Mouse (Mus musculus) stomach, adult 2 months (tissue): Measurements from ENCODE around the gene Obox3. TPM values are rescaled to one million over a fixed set of nuclear protein-coding genes. Genes with fewer than 3 reads are reported as not detected.

Experiments used
- polyA plus RNA-seq: library from polyadenylated mRNA; depleted of rRNA; stranded (reverse); fragments of >200 nt; gene quantifications from 2 replicates; pipeline ENCODE4 v1.2.3, GENCODE M21; 2012; rRNA removed

Obox3 gene
- polyA plus RNA-seq = not detected in 2 replicates

GRCm38 (mm10) chr7:15639802-15640201 is at the start of gene Obox3:
Gene Obox3 (minus strand): TSS chr7:15639902.

Other genes starting within 250 kb of the Obox3 start
- gene Obox5, start 110.2 kb upstream of the Obox3 start, polyA plus RNA-seq = not detected in 2 replicates
- gene Obox6, start 199.8 kb upstream of the Obox3 start, polyA plus RNA-seq = not detected in 2 replicates
- not detected in 2 replicates for gene Crx, start 240.1 kb upstream of the Obox3 start, polyA plus RNA-seq
- gene Crxos, start 242.7 kb upstream of the Obox3 start, polyA plus RNA-seq = not detected in 2 replicates